Mouse (Mus musculus): ENCODE measurements around the gene Fam151a. TPM values are rescaled to one million over a fixed set of nuclear protein-coding genes. Genes with fewer than 3 reads are reported as not detected.
"Not testable (repeated sequence)": the region's sequence is repeated elsewhere in the genome, so short reads cannot be mapped to it uniquely, and the experiment has no call there.

The Fam151a gene
- polyA plus RNA-seq, 2 experiments from 2014 or later = not detected

DNA sequence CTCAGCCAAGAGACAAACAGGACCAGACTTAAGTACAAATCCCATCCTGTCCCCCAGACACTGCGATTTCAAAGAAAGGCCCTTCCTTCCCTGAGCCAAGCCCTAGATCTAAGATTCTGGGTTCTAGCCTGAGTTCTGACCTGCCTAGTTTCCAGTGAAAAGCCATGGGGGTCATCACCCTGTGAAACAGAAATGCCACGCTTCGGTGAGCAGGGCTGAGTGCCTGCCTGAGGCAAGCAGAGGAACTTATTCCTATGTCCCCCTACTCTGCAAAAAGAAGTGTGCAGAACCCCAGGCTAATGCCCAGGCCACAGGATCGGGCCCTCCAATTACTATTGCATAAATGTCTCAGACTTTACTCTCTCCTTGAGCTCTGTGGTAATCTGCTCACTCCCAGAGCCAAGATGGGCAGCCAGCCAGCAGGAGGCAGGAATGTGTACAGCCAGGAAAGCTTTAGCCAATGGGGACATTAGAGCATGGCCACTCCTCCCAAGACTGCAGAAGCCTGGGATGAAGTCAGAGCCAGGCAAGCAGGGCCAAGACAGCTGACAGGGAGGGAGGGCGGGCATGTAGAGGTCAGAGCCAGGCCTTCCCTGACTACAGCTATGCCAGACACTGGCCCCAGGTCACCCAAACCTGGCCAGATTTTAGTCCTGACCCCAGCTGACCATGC is 44.6 kb downstream of the Fam151a start:
- ATAC-seq = no peak

DNA sequence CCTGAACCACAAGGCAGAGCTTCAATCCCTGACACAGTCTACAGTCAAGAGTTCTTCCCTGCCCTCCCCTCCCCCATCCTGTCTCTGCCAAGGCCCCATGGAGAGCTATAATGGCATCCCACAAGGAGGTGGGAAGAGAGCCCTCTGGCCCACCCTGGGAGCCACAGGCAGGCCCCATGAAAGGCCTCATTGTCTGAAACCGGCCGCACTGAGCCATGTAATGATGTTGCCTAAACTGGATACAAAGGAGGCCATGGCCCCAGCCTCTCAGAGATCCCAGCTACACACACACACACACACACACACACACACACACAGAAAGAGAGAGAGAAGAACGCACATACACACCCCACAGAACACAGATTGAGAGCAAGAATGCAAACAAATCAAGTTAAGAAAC is 46.4 kb downstream of the Fam151a start:
- ATAC-seq = no peak

DNA sequence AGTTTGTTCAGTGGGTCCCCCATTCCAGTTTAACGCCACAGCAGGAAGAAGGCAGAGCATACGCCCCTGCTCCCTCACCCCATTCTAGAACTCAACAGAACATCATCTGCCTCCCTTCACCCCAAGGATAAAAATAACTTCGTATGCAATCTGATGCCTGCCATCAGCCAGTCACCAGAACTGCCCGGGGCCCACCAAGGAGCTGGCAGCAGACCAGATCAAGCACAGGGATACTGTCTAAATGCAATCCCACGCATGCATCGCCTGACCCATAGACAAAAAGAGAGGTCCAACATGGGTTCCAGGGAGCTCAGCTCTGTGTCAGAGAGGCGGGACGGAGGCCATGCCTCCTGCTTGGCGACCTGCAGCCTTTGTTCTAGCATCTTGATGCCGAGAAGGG is 49.4 kb downstream of the Fam151a start:
- ATAC-seq = no peak

DNA sequence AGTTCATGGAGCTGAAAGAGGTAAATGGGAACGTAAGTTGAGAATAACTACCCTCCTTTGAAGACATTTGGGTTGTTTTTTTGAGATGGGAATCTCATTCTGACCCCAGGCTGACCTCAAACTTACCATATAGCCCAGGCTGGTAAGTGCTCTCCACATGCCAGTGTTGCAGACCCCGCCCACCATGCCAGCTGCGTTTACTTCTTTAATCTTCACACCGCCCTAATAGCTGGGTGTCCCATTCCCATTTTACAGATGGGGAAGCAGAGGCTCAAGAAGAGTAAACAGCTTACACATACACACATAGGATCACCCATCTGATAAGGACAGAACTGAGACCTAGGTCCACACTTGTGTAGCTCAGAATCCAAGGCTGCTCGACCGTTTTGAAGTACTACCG is 51.1 kb downstream of the Fam151a start:
- ATAC-seq = no peak

DNA sequence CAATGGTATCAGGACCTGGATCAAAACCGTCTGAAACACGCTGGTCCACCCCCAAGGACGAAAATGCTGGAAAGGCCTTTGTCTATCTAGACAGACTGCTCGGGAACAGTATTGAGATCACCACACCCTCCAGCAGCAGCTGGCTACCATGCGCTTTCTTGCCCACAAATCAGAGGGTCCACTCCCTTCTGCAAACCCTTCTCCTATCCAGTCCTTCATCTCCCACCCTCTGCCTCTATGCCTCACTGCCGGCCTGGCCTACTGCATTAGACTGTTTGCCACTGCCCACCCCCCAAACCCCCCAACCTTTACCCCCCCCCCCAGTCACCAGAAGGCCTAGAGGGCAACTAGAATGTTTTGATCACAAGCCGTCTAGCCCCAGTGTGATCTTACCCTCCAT is 51.7 kb downstream of the Fam151a start:
- ATAC-seq = no peak

DNA sequence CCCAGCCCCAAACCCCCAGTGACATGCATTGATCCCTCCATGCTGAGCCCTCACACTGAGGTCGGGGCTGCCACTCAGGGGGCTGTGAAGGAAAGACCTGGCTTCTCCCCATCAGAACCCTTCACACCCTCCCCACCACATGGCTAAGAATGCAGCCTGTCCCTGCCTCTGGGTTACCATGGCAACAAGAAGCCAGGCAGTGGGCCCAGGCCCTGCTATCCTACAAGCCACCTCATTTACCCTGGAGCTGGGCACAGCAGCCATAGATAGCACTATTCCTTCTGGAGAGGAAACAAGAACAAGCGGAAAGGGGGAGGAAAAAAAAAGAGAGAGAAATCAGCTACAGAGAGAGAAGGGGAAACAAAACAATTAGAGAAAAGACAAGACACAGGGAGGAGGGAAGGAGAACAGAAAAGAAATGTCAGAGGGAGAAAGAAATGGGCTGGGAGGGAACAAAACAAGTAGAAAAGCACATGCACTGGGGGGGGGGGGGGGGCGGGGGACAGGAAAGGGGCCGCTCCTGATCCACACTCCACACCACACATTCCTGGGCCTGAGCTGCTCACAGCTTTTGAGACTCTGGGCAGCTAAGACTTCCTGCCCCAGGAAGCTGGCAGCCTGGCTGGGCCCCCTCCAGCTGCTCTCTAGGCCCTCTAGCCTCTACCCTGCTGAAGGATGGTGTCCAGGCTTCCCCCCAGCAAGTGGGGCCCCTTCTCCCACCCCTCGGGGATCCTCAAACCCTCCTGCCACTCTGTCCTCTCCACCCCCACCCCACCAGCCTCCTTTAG is 52.3 kb downstream of the Fam151a start:
- ATAC-seq = no peak

DNA sequence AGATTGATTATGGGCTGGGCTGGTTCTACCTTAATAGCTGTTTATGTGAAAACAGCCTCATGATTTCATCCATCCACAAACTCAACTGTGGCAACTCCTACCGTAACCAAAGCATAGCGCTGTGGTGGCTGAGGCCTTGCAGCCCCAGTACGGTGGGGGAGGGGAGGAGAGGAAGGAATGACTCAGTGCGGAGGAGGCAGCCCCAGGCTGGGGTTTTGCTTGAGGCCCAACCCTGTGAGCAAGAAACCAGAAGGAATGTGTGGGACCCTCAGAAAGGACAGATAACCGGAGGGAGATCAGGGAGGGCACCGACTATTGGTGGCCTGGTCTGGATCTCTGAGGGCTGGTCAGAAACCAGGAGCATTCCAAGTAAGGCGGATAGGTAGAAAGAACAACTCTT is 54.1 kb downstream of the Fam151a start:
- peak; percentile 95 for ATAC-seq

DNA sequence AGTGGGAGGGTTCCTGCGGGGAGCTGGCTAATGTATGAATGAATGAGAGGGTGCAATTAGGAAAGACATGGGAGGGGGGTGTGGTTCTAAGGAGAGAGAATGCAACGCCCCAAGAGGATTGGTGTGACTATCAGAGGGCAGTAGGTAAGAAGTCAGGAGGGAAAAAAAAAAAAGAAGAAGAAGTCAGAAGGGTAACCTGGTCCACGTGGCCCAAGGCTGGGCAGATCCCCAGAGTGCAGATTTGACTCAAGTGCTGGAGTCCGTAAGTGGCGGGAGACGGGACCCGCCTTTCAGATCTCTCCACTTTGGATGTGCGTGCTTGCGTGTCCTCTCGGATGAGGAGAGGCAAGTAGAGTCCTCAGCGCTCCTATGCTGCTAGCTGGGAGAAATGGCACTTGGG is 54.9 kb downstream of the Fam151a start:
- no peak for ATAC-seq

DNA sequence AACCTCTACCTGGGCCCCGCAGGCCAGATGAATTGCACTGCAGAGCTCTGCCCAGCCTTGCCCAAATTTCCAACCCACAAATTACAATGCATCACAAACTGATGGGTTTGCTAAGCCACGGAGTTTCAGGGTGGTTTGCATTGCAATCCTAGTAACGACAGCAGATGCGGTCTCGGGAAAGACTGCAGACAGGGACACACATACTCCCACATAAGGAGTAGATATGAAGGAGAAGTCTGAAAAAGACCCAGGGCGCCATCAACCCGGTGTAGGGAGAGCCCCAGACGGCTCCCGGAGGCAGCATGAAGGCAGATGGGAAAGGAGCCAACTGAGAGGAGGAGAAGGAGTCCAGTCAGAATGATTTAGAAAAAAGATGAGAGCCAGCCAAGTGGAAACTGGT is 56.0 kb downstream of the Fam151a start:
- ATAC-seq = no peak

DNA sequence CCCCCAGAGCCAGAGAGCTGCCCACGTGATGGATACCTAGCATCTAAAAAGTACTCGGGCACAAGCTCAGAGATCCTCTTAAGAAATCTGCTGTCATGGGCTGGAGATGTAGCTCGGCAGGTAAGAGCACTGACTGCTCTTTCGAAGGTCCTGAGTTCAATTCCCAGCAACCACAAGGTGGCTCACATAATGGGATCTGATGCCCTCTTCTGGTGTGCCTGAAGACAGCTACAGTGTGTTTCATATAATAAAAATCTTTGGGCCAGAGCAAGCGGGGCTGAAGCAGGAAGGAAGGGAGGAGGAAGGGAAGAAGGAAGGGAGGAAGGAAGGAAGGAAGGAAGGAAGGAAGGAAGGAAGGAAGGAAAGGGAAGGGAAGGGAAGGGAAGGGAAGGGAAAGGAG is 56.5 kb downstream of the Fam151a start:
- not testable (repeated sequence) for ATAC-seq

DNA sequence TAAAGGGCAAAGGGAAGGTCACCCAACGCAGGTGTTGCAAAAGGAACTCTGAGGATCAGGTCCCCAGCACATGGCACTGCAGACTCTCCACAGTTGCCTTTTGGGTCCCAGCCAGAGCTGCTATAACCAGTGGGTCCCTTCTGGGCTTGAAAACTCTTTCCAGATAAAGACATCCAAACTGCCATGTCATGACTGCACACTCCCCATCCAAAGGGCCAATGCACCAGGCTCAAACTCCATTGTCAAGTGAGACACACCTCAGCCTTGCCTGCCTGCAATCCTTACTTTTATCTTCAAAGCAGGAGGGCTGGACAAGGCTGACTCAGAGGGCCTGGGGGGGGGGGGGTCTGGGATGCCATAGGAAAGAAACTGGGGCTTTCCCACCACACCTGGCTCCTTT is 57.2 kb downstream of the Fam151a start:
- ATAC-seq = no peak

DNA sequence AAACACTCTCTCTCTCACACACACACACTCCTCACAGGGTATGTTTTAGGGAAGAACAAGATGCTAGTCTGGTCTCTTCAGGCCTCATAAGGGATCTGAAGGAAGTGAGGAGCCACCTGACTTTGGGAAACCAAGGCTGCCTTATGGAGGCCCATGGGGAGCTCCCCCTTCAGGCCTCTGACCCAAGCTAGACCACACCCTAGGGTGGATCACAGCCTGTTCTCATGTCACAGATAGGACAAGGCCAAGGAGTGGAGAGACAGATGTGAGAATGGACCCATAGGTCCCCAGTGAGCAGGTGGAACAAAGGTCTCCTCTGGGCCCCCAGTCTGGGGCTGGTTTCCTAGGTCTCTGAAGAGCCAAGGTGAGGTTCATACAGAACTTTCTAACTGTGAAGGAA is 58.6 kb downstream of the Fam151a start:
- ATAC-seq = no peak

DNA sequence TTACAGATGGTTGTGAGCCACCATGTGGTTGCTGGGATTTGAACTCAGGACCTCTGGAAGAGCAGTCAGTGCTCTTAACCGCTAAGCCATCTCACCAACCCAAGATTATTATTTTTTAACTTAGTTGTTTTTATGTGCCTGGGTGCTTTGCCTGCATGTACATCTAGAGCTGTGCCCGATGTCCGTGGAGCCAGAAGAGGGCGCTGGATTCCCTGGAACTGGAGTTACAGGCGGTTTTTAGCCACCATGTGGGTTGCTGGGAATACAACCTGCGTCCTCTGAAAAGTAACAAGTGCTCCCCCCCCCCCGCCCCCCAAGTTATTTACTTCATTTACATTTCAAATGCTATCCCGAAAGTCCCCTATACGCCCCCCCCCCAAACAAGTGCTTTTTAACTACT is 60.1 kb downstream of the Fam151a start:
- ATAC-seq = not testable (repeated sequence)

DNA sequence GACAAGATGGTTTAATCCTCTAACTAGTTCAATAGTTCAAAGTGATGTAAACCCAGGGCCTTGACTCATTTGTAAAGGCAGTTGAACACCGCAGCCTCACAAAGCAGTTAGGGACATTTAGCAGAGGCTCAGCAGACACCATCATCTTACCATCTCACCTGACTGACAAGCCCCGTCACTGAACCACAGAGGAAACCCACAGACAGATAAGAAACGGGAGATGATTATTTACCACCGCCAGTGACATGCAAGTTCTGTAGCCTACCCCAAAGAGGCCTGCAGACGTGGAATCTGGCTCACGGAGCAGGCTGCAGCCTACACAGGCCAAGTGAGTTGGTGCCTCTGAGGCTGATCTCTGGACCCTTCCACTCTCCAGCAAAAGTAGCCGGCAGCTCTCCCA is 60.6 kb downstream of the Fam151a start:
- peak; percentile 98 for ATAC-seq

DNA sequence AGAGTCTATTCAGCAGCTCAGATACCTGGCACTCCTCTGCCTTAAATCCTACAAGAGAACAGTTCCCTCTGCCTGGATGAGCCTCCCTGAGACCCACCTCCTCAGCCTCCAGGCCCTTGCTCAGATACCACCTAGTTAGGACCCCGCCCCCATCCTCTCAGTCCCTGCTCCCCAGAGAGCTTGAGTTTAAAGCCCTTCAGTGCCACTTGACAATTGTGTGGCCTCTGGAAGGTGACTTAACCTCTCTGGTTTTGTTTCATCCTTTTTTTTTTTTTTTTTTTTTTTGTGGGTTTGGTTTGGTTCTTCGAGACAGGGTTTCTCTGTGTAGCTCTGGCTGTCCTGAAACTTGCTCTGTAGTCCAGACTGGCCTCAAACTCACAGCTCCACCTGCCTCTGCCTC is 61.6 kb downstream of the Fam151a start:
- no peak for ATAC-seq

Other genes with a start within 250 kb of the Fam151a start
- not detected for gene Bsnd, start 241.6 kb upstream of the Fam151a start, polyA plus RNA-seq (2017; shearing (Covaris generic))
- gene Dhcr24, start 172.9 kb upstream of the Fam151a start, polyA plus RNA-seq (2017; shearing (Covaris generic)) = 1 to 10 TPM; 4.5 to 7.7 TPM
- gene Lexm, start 116.6 kb upstream of the Fam151a start, polyA plus RNA-seq (2017; shearing (Covaris generic)) = not detected
- not detected for gene Ttc22, start 111.5 kb upstream of the Fam151a start, polyA plus RNA-seq (2017; shearing (Covaris generic))
- gene Pars2, start 82.8 kb upstream of the Fam151a start, polyA plus RNA-seq (2017; shearing (Covaris generic)) = 10 to 100 TPM; 10.6 to 13.0 TPM
- gene Ttc4, start 54.9 kb upstream of the Fam151a start, polyA plus RNA-seq (2017; shearing (Covaris generic)) = 10 to 100 TPM; 49.3 to 49.9 TPM
- not detected for gene Mroh7, start 3.0 kb upstream of the Fam151a start, polyA plus RNA-seq (2017; shearing (Covaris generic))
- 1 to 10 TPM; 6.1 to 9.0 TPM for gene Acot11, start 71.1 kb downstream of the Fam151a start, polyA plus RNA-seq (2017; shearing (Covaris generic))
- 10 to 100 TPM; 42.9 to 48.0 TPM for gene Ssbp3, start 176.8 kb downstream of the Fam151a start, polyA plus RNA-seq (2017; shearing (Covaris generic))